Mouse (Mus musculus) bone marrow, adult 2 months (tissue): ENCODE measurements around the gene Rbm33.

ENCODE experiments used
- CTCF ChIP-seq: fragments of 200-500 bp; IDR thresholded peaks from 2 replicates; pipeline ENCODE4 v1.5.1; 2011; ENCODE audit warnings: low read length, control low read depth; ENCODE audit not compliant: control insufficient read depth, insufficient read depth
- POLR2A ChIP-seq: fragments of 200-500 bp; IDR thresholded peaks from 2 replicates; pipeline ENCODE4 v1.6.1; 2011; ENCODE audit warnings: low read depth, mild to moderate bottlenecking, control low read depth, low read length, borderline replicate concordance; ENCODE audit not compliant: control insufficient read depth

DNA sequence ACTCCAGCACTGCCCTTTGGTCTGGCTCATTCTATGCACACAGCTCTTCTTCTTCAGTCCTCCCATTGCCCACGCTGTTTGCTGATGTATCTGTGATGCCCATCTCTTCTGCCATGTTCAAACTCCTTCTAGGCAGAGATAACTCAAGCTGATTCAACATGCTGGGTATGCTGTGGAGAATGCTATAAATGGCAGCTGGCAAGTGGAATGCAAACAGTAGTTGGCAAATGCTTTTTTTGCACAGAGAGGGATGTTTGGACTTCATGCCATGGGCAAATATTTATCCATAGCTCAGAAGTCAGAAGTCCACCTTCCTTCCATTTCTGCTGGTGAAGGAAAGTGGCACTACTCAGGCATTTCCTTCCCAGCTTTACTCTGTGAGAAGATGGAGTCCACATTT, 14.2 kb upstream of the Rbm33 start:
- TF ChIP-seq CTCF, result no peak
- TF ChIP-seq POLR2A, result no peak
